23 mouse cellular contexts compared by ENCODE assay signal in genomic region chr4:149634157-149634556, GRCm38 (mm10).
"Had no signal": no experiment of that assay in that cellular context is flagged by ENCODE, and none has a peak within 500 bp of the region (broad histone marks: within the 10 kb centered on the region; RNA-seq: fewer than 3 reads in every experiment).

No protein-coding gene starts in this region.

- H3K4me3 ChIP-seq: heart, adult 2 months; heart, embryonic 13.5 days; heart, embryonic 15.5 days; hindbrain, embryonic 13.5 days; hindbrain, embryonic 15.5 days; kidney, embryonic 15.5 days; left cerebral cortex, adult 2 months; limb, embryonic 10.5 days; limb, embryonic 12.5 days had no signal

- DNase-seq: gastrocnemius, postnatal 14 days; gastrocnemius, postnatal 36 days; heart, adult 2 months; heart, postnatal 14 days; heart, postnatal 36 days; kidney, adult 11 months; kidney, adult 2 months; kidney, adult 9 months; kidney, postnatal 14 days; kidney, postnatal 36 days; layer of hippocampus, adult 9-11 months had no signal

- H3K4me2 ChIP-seq: heart, embryonic 11.5 days; heart, embryonic 13.5 days; heart, embryonic 15.5 days; hindbrain, embryonic 13.5 days; hindbrain, embryonic 15.5 days; kidney, embryonic 15.5 days; limb, embryonic 12.5 days had no signal

- H3K27me3 ChIP-seq: heart, embryonic 13.5 days; heart, embryonic 15.5 days; hindbrain, embryonic 13.5 days; hindbrain, embryonic 15.5 days; kidney, embryonic 15.5 days; limb, embryonic 12.5 days had no signal

- H3K4me1 ChIP-seq: heart, embryonic 13.5 days; heart, embryonic 15.5 days; hindbrain, embryonic 13.5 days; hindbrain, embryonic 15.5 days; limb, embryonic 10.5 days; limb, embryonic 12.5 days had no signal

- H3K9ac ChIP-seq: heart, embryonic 13.5 days; heart, embryonic 15.5 days; hindbrain, embryonic 13.5 days; hindbrain, embryonic 15.5 days; kidney, embryonic 15.5 days; limb, embryonic 12.5 days had no signal

- ATAC-seq: hindbrain, postnatal 0 days; intestine, embryonic 16.5 days had no signal

- H3K9me3 ChIP-seq: heart, embryonic 13.5 days; heart, embryonic 15.5 days; hindbrain, embryonic 13.5 days; hindbrain, embryonic 15.5 days; kidney, embryonic 15.5 days; limb, embryonic 10.5 days; limb, embryonic 12.5 days had no signal

- H3K27ac ChIP-seq: heart, adult 2 months; heart, embryonic 13.5 days; heart, embryonic 15.5 days; hindbrain, embryonic 13.5 days; hindbrain, embryonic 15.5 days; hindbrain, postnatal 0 days; kidney, embryonic 15.5 days; kidney, postnatal 0 days; left cerebral cortex, adult 2 months; limb, embryonic 10.5 days; limb, embryonic 12.5 days had no signal
